Mouse (Mus musculus) kidney, adult 8-10 months (tissue): ENCODE data around the gene Sez6l.

Experiments used
- DNase-seq, 2 experiments: peaks; one replicate each; pipeline ENCODE4 v3.0.0; 2022

Sez6l gene

DNA sequence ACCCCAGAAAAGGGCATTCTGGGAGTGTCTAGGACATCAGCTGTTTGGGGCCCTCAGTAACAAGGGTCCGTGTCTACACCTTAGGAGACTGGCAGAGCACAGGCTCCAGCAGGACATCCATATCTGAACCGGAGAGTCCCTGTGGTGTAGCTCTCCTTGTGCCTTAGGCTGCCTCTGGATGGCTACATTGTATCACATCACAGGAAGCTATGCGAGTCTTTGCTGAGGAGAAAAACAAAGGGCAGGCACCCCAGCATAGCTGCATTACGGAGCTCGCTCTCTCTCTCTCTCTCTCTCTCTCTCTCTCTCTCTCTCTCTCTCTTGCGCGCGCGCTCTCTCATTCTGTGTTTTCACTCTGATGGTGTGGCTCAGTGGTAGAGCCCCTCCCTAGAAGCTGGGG, 194.9 kb downstream of the Sez6l start:
- no peak for DNase-seq

DNA sequence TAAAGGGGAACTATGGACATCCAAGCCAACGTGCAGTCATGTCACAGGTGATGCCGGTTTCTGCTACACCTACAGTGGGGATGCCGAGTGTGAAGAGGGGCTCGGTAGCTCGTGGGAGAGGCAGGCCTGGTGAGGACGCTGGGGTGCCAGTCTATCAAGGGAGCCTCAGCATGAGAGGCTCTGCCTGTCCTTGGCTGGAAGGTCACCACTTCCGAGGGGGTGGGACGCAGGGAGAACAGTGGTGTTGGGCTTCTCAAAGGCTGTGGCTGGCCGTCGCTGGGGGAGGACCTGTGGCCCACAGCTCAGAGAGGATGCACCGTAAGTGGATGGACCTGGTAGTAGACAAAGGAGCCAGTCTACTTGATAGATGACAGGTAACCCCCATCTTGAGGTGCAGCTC, 195.8 kb downstream of the Sez6l start:
- no peak for DNase-seq

DNA sequence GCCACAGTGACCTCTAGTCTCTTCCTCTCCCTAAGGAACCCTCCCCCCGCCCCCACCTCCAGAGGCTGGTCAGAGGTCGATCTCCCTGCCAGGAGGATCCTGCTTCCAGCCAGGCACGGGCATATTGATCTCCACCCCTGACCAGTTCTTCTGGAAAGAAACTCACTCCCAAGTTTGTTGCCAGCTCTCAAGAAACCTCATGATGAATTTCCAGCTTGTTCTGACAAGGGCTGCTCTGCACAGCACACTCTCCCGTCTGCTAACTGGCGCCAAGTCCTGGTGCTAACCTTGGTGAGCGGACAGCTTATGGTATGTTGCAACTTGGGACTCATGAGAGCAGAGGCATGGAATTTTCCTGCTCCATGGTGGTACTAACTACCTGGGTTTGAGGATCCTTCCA, 198.3 kb downstream of the Sez6l start:
- DNase-seq = peak; percentile 11 to 16

- DNase-seq = no peak
These were observed 199.6 kb downstream of the Sez6l start for GRCm38 (mm10) chr5:112377380-112377779.

DNA sequence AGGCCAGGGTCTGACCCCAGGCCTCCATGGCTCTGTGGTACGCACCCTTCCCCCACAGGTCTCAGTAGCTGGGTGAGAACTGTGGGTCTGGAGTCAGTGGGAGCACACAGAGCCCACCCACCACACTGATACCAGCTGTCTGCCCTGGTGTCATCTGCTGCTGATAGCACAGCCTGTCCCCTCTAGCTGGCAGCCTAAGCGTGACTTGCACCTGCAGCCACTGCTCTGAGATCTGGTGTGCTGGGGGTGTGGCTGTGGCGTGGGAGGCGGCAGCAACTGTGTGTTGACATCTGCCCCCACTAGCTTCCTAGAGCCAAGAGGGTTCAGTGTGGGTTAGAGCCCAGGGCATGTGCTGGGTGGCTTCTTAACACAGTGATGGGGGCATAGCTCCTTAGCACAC, 200.9 kb downstream of the Sez6l start:
- no peak for DNase-seq

DNA sequence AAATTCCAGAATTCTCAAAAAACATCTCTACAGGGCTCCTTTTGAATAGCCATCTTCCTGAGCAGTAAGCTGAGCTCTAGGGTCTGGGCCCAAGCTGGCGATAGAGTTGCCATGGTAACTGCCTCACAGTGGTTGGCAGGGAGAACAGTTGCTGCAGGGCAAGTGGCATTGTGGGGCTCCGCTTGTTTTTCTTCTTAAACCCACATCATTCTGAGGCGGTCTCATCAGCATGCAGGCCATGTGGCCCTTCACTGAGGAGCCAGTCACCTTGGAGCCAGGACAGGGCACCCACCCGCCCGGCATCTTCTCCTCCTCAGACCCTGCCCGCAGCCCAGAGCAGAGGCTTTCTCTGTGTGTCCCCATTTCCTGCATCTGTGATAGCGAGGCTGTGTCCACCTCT, 205.1 kb downstream of the Sez6l start:
- no peak for DNase-seq

GRCm38 (mm10) chr5:112370236-112370813, 206.7 kb downstream of the Sez6l start:
- no peak for DNase-seq

- DNase-seq = no peak
These were observed 207.7 kb downstream of the Sez6l start for GRCm38 (mm10) chr5:112369326-112369725.
